Mouse (Mus musculus) lung, postnatal 0 days (tissue): ENCODE data around the gene Reps1.

Experiments used
- CTCF ChIP-seq: IDR thresholded peaks from 2 replicates; pipeline ENCODE4 v1.5.1; 2016; ENCODE audit warnings: antibody characterized with exemption, mild to moderate bottlenecking
- EP300 ChIP-seq: IDR thresholded peaks from 2 replicates; pipeline ENCODE4 v1.6.1; 2016; ENCODE audit warnings: antibody characterized with exemption, mild to moderate bottlenecking, control low read depth

GRCm38 (mm10) chr10:18102166-18102565, 46.5 kb downstream of the Reps1 start:
- no peak for TF ChIP-seq CTCF
- TF ChIP-seq EP300, result no peak
